Mouse (Mus musculus) liver, embryonic 11.5 days (tissue): ENCODE measurements around the gene Hpse. TPM values are rescaled to one million over a fixed set of nuclear protein-coding genes. Genes with fewer than 3 reads are reported as not detected.

Source experiments
- ATAC-seq: fragments of 200-750 bp; cut with Nextera tagmentation; replicated peaks from 2 replicates; pipeline ENCODE4 v1.8.0; 2017; ENCODE audit warnings: moderate number of reproducible peaks, mild to moderate bottlenecking, moderate TSS enrichment, moderate library complexity; ENCODE audit not compliant: low FRiP score
- DNase-seq: peaks from one replicate; pipeline ENCODE4 v3.0.0-alpha.2; 2017; ENCODE audit warnings: low spot score
- H3K27ac ChIP-seq: fragments of 300-500 bp; sonication (generic); 2 replicates; pipeline ENCODE4 v1.5.1; 2014; ENCODE audit warnings: mild to moderate bottlenecking, low read depth, low read length, control low read depth
- H3K27me3 ChIP-seq: fragments of 300-500 bp; sonication (generic); replicated peaks from 2 replicates; pipeline ENCODE4 v1.6.1; 2014; ENCODE audit warnings: low read length, mixed read lengths; ENCODE audit not compliant: control insufficient read depth, insufficient read depth
- H3K36me3 ChIP-seq: fragments of 300-500 bp; sonication (generic); 2 replicates; pipeline ENCODE4 v1.6.1; 2014; ENCODE audit warnings: mild to moderate bottlenecking, low read length, moderate library complexity, mixed read lengths; ENCODE audit not compliant: control insufficient read depth, insufficient read depth
- H3K4me1 ChIP-seq: fragments of 300-500 bp; sonication (generic); replicated peaks from 2 replicates; pipeline ENCODE4 v1.6.1; 2014; ENCODE audit warnings: low read length, mixed read lengths; ENCODE audit not compliant: control insufficient read depth, insufficient read depth
- H3K4me2 ChIP-seq: fragments of 300-500 bp; sonication (generic); 2 replicates; pipeline ENCODE4 v1.6.1; 2014; ENCODE audit warnings: mild to moderate bottlenecking, control low read depth, moderate library complexity
- H3K4me3 ChIP-seq: fragments of 300-500 bp; sonication (generic); 2 replicates; pipeline ENCODE4 v1.5.1; 2014; ENCODE audit warnings: low read depth, low read length, control low read depth
- H3K9ac ChIP-seq: fragments of 300-500 bp; sonication (generic); 2 replicates; pipeline ENCODE4 v1.6.1; 2014; ENCODE audit warnings: low read depth, low read length, control low read depth
- H3K9me3 ChIP-seq: fragments of 300-500 bp; sonication (generic); 2 replicates; pipeline ENCODE4 v1.6.1; 2016; ENCODE audit warnings: low read length, inconsistent platforms, mixed read lengths; ENCODE audit not compliant: control insufficient read depth
- WGBS: fragments of 180-500 bp; shearing (Covaris S2); extraction: QIAGEN DNeasy Blood & Tissue Kit; methylation state at CpG from one replicate; pipeline ENCODE4 v1.1.7; 2014; 5-methylcytosine and 5-hydroxymethylcytosine counted together
- polyA plus RNA-seq: library from polyadenylated mRNA; unstranded; fragments of >200 nt; fragmentation: Nextera tagmentation; extraction: Ambion mirVana; gene quantifications from 2 replicates; pipeline ENCODE4 v1.2.1, GENCODE M21; 2014

Hpse gene
- polyA plus RNA-seq, 1 experiment from 2014 or later: 2.0 TPM

DNA sequence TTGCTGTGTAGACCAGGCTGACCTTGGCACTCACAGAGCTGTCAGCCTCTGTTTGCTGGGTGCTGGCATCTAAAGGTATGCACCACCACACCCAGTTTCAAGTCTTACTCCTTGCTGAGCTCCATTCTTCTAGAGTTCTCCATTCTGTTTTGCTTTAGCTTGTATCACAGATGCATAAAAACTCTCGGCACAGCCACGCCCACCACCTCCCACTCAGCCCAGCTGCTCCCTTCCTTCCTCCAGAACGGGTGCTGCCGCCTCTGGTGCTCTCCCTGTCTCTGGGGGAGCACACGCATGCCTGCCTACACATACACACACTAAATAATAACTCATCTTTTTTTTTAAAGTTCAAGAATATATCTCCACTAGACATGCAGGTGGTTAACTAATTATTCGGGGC is 61.1 kb downstream of the Hpse start:
- 77% methylated on average over 6 of the region's 6 CpGs for WGBS
- peaks cover 26% of the 10 kb centered on the region for H3K36me3 ChIP-seq
- H3K4me3 ChIP-seq: no peak overlapping the region
- H3K9ac ChIP-seq: no peak overlapping the region
- H3K27me3 ChIP-seq: no peaks in the 10 kb centered on the region
- no peaks in the 10 kb centered on the region for H3K9me3 ChIP-seq
- H3K4me2 ChIP-seq: no peak overlapping the region
- no peaks in the 10 kb centered on the region; the same call in 1 of the 2 replicates for H3K4me1 ChIP-seq
- DNase-seq (no peak), ATAC-seq (no peak)
- H3K27ac ChIP-seq: no peak overlapping the region

DNA sequence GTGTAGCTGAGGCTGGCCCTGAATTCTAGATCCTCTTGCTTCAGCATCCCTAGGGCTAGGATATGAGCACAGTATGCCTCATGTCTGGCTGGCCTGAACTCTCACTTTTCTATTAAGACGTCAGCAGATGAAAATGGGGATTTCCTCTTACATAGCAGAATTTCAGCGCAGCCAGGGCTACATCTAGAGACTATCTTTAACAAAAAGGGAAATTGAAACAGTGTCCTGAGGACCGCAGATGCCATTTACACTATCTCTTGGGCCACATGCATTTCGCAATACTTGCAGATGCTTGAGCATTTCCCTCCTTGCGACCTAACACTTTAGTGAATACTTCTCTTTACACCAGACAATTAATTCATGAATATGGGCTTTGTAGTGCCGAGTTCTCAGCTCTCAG is 63.2 kb downstream of the Hpse start:
- no peak for ATAC-seq
- peaks cover 23% of the 10 kb centered on the region for H3K36me3 ChIP-seq

DNA sequence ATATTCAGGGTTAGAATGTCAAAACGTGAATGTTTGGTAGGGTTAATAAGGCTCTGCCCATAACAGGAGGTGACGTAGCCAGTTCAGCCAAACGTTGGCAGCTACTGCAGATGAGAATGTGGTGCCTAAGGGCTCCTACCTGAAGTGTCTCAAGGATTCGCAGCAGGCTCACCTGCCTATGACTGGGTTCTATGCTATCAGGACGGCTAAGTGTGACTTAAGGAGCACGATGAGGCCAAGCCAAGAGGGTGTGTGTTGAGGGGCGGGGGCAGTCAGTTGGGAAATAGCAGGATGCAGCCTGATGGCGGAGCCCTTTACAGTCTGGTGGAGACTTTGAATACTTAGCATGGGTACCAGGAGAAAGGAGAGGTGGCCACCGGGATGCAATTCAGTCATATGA is 67.2 kb downstream of the Hpse start:
- Histone ChIP-seq H3K9ac (no peak overlapping the region), H3K36me3 (peaks cover 12% of the 10 kb centered on the region), H3K4me3 (no peak overlapping the region), H3K27me3 (no peaks in the 10 kb centered on the region), H3K4me1 (peaks cover 14% of the 10 kb centered on the region), H3K9me3 (no peaks in the 10 kb centered on the region), H3K4me2 (no peak overlapping the region), H3K27ac (no peak overlapping the region)
- no peak for DNase-seq
- WGBS: 81% methylated on average over 9 of the region's 9 CpGs
- ATAC-seq: no peak

More for the DNA sequence above, 63.2 kb downstream of the Hpse start:
- Histone ChIP-seq H3K4me1 (no peaks in the 10 kb centered on the region; the same call in 1 of the 2 replicates), H3K27ac (no peak overlapping the region), H3K9me3 (no peaks in the 10 kb centered on the region), H3K9ac (no peak overlapping the region), H3K4me3 (no peak overlapping the region), H3K4me2 (no peak overlapping the region), H3K27me3 (no peaks in the 10 kb centered on the region)
- DNase-seq: no peak
- 62% methylated on average over 6 of the region's 6 CpGs for WGBS

DNA sequence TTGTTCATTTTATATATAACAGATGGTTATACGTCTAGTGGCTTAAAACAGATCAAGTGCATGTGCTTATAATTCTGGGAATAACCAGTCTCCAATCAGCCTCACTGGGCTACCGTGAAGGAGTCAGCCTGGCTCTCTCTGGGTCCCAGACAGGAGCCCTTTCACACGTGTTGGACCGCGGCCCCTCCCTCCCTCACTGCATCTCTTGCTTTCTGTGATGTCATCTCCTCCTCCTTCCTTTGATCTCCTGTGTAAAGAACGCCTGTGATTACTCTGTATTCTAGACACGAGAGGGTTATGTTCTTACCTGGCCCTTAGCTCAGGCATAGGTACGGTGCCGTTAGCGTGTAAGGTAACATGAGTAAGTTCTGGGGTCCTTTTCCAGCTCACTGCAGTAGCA is 68.0 kb downstream of the Hpse start:
- DNase-seq: no peak
- WGBS: 76% methylated on average over 10 of the region's 10 CpGs
- no peaks in the 10 kb centered on the region for H3K27me3 ChIP-seq

DNA sequence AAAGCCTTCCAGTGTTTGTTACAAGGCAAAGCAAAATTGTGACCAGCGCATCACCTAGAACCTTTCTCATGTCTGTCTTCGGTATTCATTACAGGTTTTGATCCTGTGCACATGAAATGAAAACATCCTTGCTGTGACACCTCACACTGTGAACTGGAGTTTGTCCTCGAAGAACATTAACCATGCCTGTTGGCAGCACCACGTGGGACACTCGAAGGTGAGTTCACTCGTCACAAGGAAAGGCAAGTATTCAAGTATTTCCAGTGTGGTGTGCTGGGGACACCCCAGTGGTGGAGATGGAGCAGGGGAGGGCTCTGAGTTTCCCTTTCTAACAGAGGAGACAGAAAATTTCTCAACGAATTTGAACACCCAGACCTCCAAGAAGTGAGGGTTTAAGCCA is 68.5 kb downstream of the Hpse start:
- no peak overlapping the region for H3K9ac ChIP-seq
- no peaks in the 10 kb centered on the region for H3K9me3 ChIP-seq
- no peak overlapping the region for H3K4me2 ChIP-seq
- 85% methylated on average over 7 of the region's 7 CpGs for WGBS
- ATAC-seq: no peak
- H3K4me3 ChIP-seq: no peak overlapping the region
- DNase-seq: no peak
- H3K36me3 ChIP-seq: peaks cover 7% of the 10 kb centered on the region
- H3K27me3 ChIP-seq: no peaks in the 10 kb centered on the region
- peaks cover 14% of the 10 kb centered on the region for H3K4me1 ChIP-seq
- no peak overlapping the region for H3K27ac ChIP-seq

More for the DNA sequence above, 68.0 kb downstream of the Hpse start:
- no peak overlapping the region for H3K4me2 ChIP-seq
- no peaks in the 10 kb centered on the region for H3K9me3 ChIP-seq
- H3K9ac ChIP-seq: no peak overlapping the region
- peaks cover 14% of the 10 kb centered on the region for H3K4me1 ChIP-seq
- ATAC-seq: no peak
- peaks cover 7% of the 10 kb centered on the region for H3K36me3 ChIP-seq
- H3K27ac ChIP-seq: no peak overlapping the region
- no peak overlapping the region for H3K4me3 ChIP-seq

DNA sequence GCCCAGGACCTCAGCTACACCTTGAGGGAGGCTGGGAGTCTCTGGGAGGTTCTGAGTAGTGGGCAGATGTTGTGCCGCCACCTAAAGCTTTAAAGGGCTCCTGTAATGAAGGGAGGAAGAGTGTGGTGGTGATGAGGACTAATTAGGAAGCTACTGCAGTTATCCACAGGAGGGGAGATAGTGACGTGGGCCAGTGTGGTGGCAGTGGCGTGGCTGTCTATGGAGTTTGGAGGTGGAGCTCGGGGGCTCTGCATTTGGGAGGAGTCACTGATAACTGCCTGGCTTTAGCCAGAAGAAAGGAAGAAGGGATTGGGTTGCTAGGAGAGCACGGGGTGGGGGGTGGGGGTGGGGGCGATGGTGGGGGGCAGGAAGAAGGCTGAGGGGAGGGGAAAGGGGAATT is 71.0 kb downstream of the Hpse start:
- 15% methylated on average over 6 of the region's 6 CpGs for WGBS
- peaks cover 24% of the 10 kb centered on the region for H3K4me1 ChIP-seq
- no peak overlapping the region for H3K27ac ChIP-seq
- 0 out of 2 replicates have a peak overlapping the region, but pooled peaks have one; percentile 1 for H3K4me3 ChIP-seq
- no peaks in the 10 kb centered on the region for H3K36me3 ChIP-seq
- H3K9me3 ChIP-seq: no peaks in the 10 kb centered on the region
- H3K9ac ChIP-seq: no peak overlapping the region
- no peaks in the 10 kb centered on the region for H3K27me3 ChIP-seq
- DNase-seq (no peak), ATAC-seq (peak; percentile 14; the same call in 1 of the 2 replicates)
- peak overlapping the region; percentile 42 for H3K4me2 ChIP-seq

DNA sequence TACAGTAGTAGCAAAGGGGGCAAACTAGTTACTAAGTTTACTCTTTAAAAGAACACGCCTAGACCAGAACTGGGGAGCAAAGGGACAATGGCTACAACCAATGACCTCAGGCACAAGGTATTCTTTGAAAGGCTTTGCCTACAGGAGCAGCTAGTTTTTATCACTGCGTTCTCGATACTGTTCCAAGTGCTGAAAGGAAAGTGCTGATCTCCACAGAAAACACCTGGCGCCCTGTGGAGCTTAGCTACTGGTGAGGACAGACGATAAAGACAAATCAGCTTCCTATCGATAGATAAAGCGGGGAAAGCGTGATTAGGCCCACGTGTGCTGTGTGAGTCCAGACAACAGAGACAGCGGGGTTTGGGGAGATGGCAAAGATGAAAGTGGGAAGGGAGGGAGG is 71.5 kb downstream of the Hpse start:
- no peak for DNase-seq
- Histone ChIP-seq H3K4me2 (peak overlapping the region; percentile 42), H3K36me3 (no peaks in the 10 kb centered on the region), H3K27ac (no peak overlapping the region), H3K9ac (no peak overlapping the region), H3K4me1 (peaks cover 28% of the 10 kb centered on the region), H3K9me3 (no peaks in the 10 kb centered on the region), H3K27me3 (no peaks in the 10 kb centered on the region), H3K4me3 (0 out of 2 replicates have a peak overlapping the region, but pooled peaks have one; percentile 1)
- 37% methylated on average over 10 of the region's 10 CpGs for WGBS
- 0 out of 2 replicates have a peak, but pooled peaks have one; percentile 3 for ATAC-seq

DNA sequence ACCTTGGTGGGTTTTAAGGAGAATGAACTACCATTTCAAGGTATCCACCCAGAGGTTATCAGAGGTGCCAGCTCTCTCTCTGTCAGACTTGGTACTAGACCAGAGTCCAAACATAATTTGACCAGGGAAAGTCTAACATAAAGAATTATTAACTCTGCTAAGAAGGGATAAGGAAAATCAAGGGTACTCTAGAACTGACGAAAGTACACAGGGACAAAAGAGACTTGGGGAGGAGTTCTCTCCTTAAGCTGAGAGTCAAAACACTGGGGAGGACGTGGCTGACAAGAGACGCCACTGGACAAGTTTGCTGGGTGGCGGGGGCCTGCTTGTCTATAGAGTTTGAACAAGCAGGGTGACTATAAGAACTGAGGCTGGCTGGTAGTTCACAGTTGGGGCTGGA is 73.0 kb downstream of the Hpse start:
- Histone ChIP-seq H3K9me3 (no peaks in the 10 kb centered on the region), H3K27me3 (no peaks in the 10 kb centered on the region), H3K4me3 (no peak overlapping the region), H3K27ac (no peak overlapping the region), H3K4me1 (peaks cover 28% of the 10 kb centered on the region), H3K9ac (no peak overlapping the region), H3K36me3 (no peaks in the 10 kb centered on the region), H3K4me2 (no peak overlapping the region)
- 80% methylated on average over 4 of the region's 4 CpGs for WGBS
- no peak for ATAC-seq
- no peak for DNase-seq

DNA sequence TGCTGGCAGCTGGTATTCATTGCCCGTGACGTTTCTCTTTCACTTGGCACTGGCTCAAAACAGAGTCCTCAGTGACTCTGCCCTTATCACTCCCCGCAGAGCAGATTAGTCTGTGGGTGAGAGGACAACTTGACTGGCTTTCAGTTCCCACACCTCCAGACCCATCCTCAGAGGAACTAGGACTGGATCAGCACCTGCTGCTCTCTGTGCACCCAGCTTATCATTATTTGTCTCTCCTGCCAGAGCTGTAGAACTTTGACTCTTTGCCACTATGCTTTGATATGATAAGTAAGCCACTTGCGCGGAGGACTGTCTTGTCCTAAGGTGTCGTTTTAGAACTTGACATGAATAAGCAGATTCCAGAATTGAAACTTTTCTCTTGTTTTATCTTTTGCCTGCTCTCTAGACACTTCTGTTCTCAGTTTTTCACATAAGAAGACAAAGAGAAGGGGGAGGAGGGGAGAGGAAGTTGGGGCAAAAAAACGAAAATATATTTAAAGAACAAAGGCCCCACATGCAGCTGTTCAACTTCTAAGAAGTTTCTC is 75.5 kb downstream of the Hpse start:
- WGBS: 22% methylated on average over 7 of the region's 7 CpGs
- Histone ChIP-seq H3K27me3 (no peaks in the 10 kb centered on the region), H3K36me3 (no peaks in the 10 kb centered on the region), H3K9me3 (no peaks in the 10 kb centered on the region), H3K9ac (no peak overlapping the region), H3K4me3 (no peak overlapping the region), H3K27ac (peak overlapping the region; percentile 58), H3K4me2 (peak overlapping the region; percentile 45), H3K4me1 (peaks cover 36% of the 10 kb centered on the region)
- ATAC-seq: peak; percentile 92
- no peak for DNase-seq
